Mouse (Mus musculus) midbrain, embryonic 14.5 days (tissue): Measurements from ENCODE around the gene Larp4. TPM values are rescaled to one million over a fixed set of nuclear protein-coding genes. Genes with fewer than 3 reads are reported as not detected.

Experiments
- ATAC-seq: fragments of 200-750 bp; cut with Nextera tagmentation; 2 replicates; pipeline ENCODE4 v1.8.0; 2017; ENCODE audit warnings: moderate number of reproducible peaks, moderate library complexity; ENCODE audit not compliant: low FRiP score, low TSS enrichment
- DNase-seq: peaks from one replicate; pipeline ENCODE4 v3.0.0-alpha.2; 2015
- H3K27ac ChIP-seq: fragments of 300-500 bp; sonication (generic); replicated peaks from 2 replicates; pipeline ENCODE4 v1.5.1; 2014; ENCODE audit warnings: mild to moderate bottlenecking, low read depth, low read length, moderate library complexity
- H3K27me3 ChIP-seq: fragments of 300-500 bp; sonication (generic); 2 replicates; pipeline ENCODE4 v1.6.1; 2014; ENCODE audit warnings: low read length, control low read depth, mixed read lengths; ENCODE audit not compliant: control insufficient read depth, insufficient read depth
- H3K36me3 ChIP-seq: fragments of 300-500 bp; sonication (generic); 2 replicates; pipeline ENCODE4 v1.6.1; 2014; ENCODE audit warnings: low read length, control low read depth; ENCODE audit not compliant: control insufficient read depth, insufficient read depth
- H3K4me1 ChIP-seq: fragments of 300-500 bp; sonication (generic); 2 replicates; pipeline ENCODE4 v1.6.1; 2014; ENCODE audit warnings: mild to moderate bottlenecking, antibody characterized with exemption, low read length, control low read depth; ENCODE audit not compliant: control insufficient read depth, insufficient read depth
- H3K4me2 ChIP-seq: fragments of 300-500 bp; sonication (generic); 2 replicates; pipeline ENCODE4 v1.6.1; 2014; ENCODE audit warnings: mild to moderate bottlenecking, low read length, moderate library complexity
- H3K4me3 ChIP-seq: fragments of 300-500 bp; sonication (generic); replicated peaks from 2 replicates; pipeline ENCODE4 v1.5.1; 2014; ENCODE audit warnings: low read depth, low read length
- H3K9ac ChIP-seq: fragments of 300-500 bp; sonication (generic); replicated peaks from 2 replicates; pipeline ENCODE4 v1.6.1; 2014; ENCODE audit warnings: mild to moderate bottlenecking, low read length, moderate library complexity
- H3K9me3 ChIP-seq: fragments of 300-500 bp; sonication (generic); 2 replicates; pipeline ENCODE4 v1.6.1; 2016; ENCODE audit warnings: low read length, control low read depth, mixed read lengths; ENCODE audit not compliant: control insufficient read depth
- WGBS: fragments of 180-500 bp; shearing (Covaris S2); extraction: QIAGEN DNeasy Blood & Tissue Kit; methylation state at CpG from one replicate; pipeline ENCODE4 v1.1.7; 2014; 5-methylcytosine and 5-hydroxymethylcytosine counted together
- polyA plus RNA-seq: library from polyadenylated mRNA; unstranded; fragments of >200 nt; fragmentation: Nextera tagmentation; extraction: Ambion mirVana; gene quantifications from 2 replicates; pipeline ENCODE4 v1.2.1, GENCODE M21; 2014

Gene Larp4
- polyA plus RNA-seq, 1 experiment from 2014 or later = 28.6 TPM

- H3K27ac ChIP-seq = no peak overlapping the region
- no peaks in the 10 kb centered on the region for H3K4me1 ChIP-seq
- no peak overlapping the region for H3K4me2 ChIP-seq
- no peak overlapping the region for H3K4me3 ChIP-seq
- 96% methylated on average over 1 of the region's 1 CpGs for WGBS
- H3K9ac ChIP-seq = no peak overlapping the region
- no peaks in the 10 kb centered on the region for H3K27me3 ChIP-seq
- ATAC-seq (no peak), DNase-seq (no peak)
- no peaks in the 10 kb centered on the region for H3K9me3 ChIP-seq
- H3K36me3 ChIP-seq = peaks cover 61% of the 10 kb centered on the region
Measured at GRCm38 (mm10) chr15:99993100-99993499, 23.2 kb downstream of the Larp4 start.

GRCm38 (mm10) chr15:99997114-99997804 lies 27.4 kb downstream of the Larp4 start:
- Histone ChIP-seq H3K9me3 (no peaks in the 10 kb centered on the region), H3K27me3 (no peaks in the 10 kb centered on the region), H3K36me3 (peaks cover 61% of the 10 kb centered on the region), H3K4me1 (no peaks in the 10 kb centered on the region), H3K4me3 (no peak overlapping the region), H3K4me2 (no peak overlapping the region), H3K9ac (no peak overlapping the region), H3K27ac (no peak overlapping the region)
- WGBS = 94% methylated on average over 6 of the region's 6 CpGs
- ATAC-seq (no peak), DNase-seq (no peak)

- Histone ChIP-seq H3K4me2 (no peak overlapping the region), H3K4me3 (no peak overlapping the region), H3K36me3 (peaks cover 68% of the 10 kb centered on the region), H3K9me3 (no peaks in the 10 kb centered on the region), H3K4me1 (no peaks in the 10 kb centered on the region), H3K9ac (no peak overlapping the region), H3K27me3 (no peaks in the 10 kb centered on the region), H3K27ac (no peak overlapping the region)
- WGBS = 98% methylated on average over 1 of the region's 1 CpGs
- DNase-seq (no peak), ATAC-seq (no peak)
Measured at GRCm38 (mm10) chr15:99999390-99999789, 29.5 kb downstream of the Larp4 start.

- DNase-seq = no peak
- no peak overlapping the region for H3K4me3 ChIP-seq
- peaks cover 76% of the 10 kb centered on the region for H3K36me3 ChIP-seq
- 91% methylated on average over 7 of the region's 7 CpGs for WGBS
- H3K4me1 ChIP-seq = no peaks in the 10 kb centered on the region
- no peaks in the 10 kb centered on the region for H3K9me3 ChIP-seq
- ATAC-seq = no peak
- H3K4me2 ChIP-seq = no peak overlapping the region
- H3K9ac ChIP-seq = no peak overlapping the region
- no peaks in the 10 kb centered on the region for H3K27me3 ChIP-seq
- H3K27ac ChIP-seq = no peak overlapping the region
Measured at GRCm38 (mm10) chr15:100004677-100005273, 34.9 kb downstream of the Larp4 start.

- DNase-seq (no peak), ATAC-seq (no peak)
- Histone ChIP-seq H3K4me3 (no peak overlapping the region), H3K36me3 (peaks cover 77% of the 10 kb centered on the region), H3K27me3 (no peaks in the 10 kb centered on the region), H3K4me2 (no peak overlapping the region), H3K27ac (no peak overlapping the region), H3K4me1 (no peaks in the 10 kb centered on the region), H3K9me3 (no peaks in the 10 kb centered on the region), H3K9ac (no peak overlapping the region)
Measured at GRCm38 (mm10) chr15:100006180-100006579, 36.3 kb downstream of the Larp4 start.

GRCm38 (mm10) chr15:100018280-100018899 lies 48.5 kb downstream of the Larp4 start:
- ATAC-seq = no peak
- no peak overlapping the region for H3K27ac ChIP-seq
- WGBS = 68% methylated on average over 6 of the region's 6 CpGs
- H3K9me3 ChIP-seq = no peaks in the 10 kb centered on the region
- H3K9ac ChIP-seq = no peak overlapping the region
- H3K36me3 ChIP-seq = peaks cover 5% of the 10 kb centered on the region
- H3K4me3 ChIP-seq = no peak overlapping the region
- no peak overlapping the region for H3K4me2 ChIP-seq
- H3K27me3 ChIP-seq = no peaks in the 10 kb centered on the region
- H3K4me1 ChIP-seq = no peaks in the 10 kb centered on the region
- DNase-seq = no peak

GRCm38 (mm10) chr15:100021175-100021574 lies 51.3 kb downstream of the Larp4 start:
- H3K9ac ChIP-seq = no peak overlapping the region
- no peaks in the 10 kb centered on the region for H3K36me3 ChIP-seq
- no peaks in the 10 kb centered on the region for H3K27me3 ChIP-seq
- DNase-seq = no peak
- H3K4me1 ChIP-seq = no peaks in the 10 kb centered on the region
- no peak for ATAC-seq
- no peaks in the 10 kb centered on the region for H3K9me3 ChIP-seq
- H3K4me3 ChIP-seq = no peak overlapping the region
- H3K4me2 ChIP-seq = no peak overlapping the region
- H3K27ac ChIP-seq = no peak overlapping the region
- WGBS = 91% methylated on average over 1 of the region's 1 CpGs

- H3K4me1 ChIP-seq = no peaks in the 10 kb centered on the region
- H3K4me2 ChIP-seq = no peak overlapping the region
- H3K9ac ChIP-seq = no peak overlapping the region
- DNase-seq = peak; percentile 84
- 21% methylated on average over 5 of the region's 5 CpGs for WGBS
- H3K27me3 ChIP-seq = no peaks in the 10 kb centered on the region
- H3K36me3 ChIP-seq = no peaks in the 10 kb centered on the region
- no peak overlapping the region for H3K27ac ChIP-seq
- H3K9me3 ChIP-seq = no peaks in the 10 kb centered on the region
- no peak for ATAC-seq
- no peak overlapping the region for H3K4me3 ChIP-seq
Measured at GRCm38 (mm10) chr15:100022923-100023322, 53.1 kb downstream of the Larp4 start.
